Mouse (Mus musculus): ENCODE results near the gene Gpha2. TPM values are rescaled to one million over a fixed set of nuclear protein-coding genes. Genes with fewer than 3 reads are reported as not detected.
A peak's percentile ranks its signal among the peaks of the same experiment; 100 is the strongest.

Gene Gpha2
- polyA plus RNA-seq, 1 experiment from 2014 or later: 1.8 TPM

- peak within 1 kb of the TSS; percentile 85 for H3K4me3 ChIP-seq
- H3K4me2 ChIP-seq: peak within 1 kb of the TSS; percentile 97
- H3K9me3 ChIP-seq: no peaks in the 10 kb centered on the region
- peak; percentile 96 for ATAC-seq (ENCODE audit: insufficient number of reproducible peaks, low FRiP score, low TSS enrichment, low read depth)
- peak within 1 kb of the TSS; percentile 90 for H3K27ac ChIP-seq
- peak within 1 kb of the TSS; percentile 58 for H3K9ac ChIP-seq
- no peaks in the 10 kb centered on the region for H3K27me3 ChIP-seq
- H3K36me3 ChIP-seq: peaks cover 25% of the 10 kb centered on the region
- under 1% methylated on average over 104 of the region's 106 CpGs for WGBS
- peaks cover 54% of the 10 kb centered on the region for H3K4me1 ChIP-seq
Measured at GRCm38 (mm10) chr19:6276426-6277421, 50.5 kb downstream of the Gpha2 start, which contains the start of gene Ehd1. Gene Ehd1, plus strand, starts transcription at chr19:6276725.

MicroRNAs within 50 kb of the gene (microRNA counts, 519-probe panel; counts per million panel counts)
- microRNA mmu-miR-192: 1,921 counts per million, percentile 32 among the panel's probes with 10 or more counts

Small RNA genes within 50 kb of the gene (microRNA-seq; reads per million reads assigned to microRNA genes)
- gene Mir192 (67.5 reads per million, percentile 45 among the genes with 10 or more reads in this experiment), gene Mir194-2 (42.6 reads per million, percentile 39 among the genes with 10 or more reads in this experiment)

Other genes with a start within 250 kb of the Gpha2 start
- gene Slc22a20, start 240.2 kb upstream of the Gpha2 start, polyA plus RNA-seq (2015; fragmentation: Nextera tagmentation; extraction: Ambion mirVana): not detected in 2 replicates
- 21.1 and 26.0 TPM in 2 replicates for gene Capn1, start 210.5 kb upstream of the Gpha2 start, polyA plus RNA-seq (2015; fragmentation: Nextera tagmentation; extraction: Ambion mirVana)
- gene Syvn1, start 179.8 kb upstream of the Gpha2 start, polyA plus RNA-seq (2015; fragmentation: Nextera tagmentation; extraction: Ambion mirVana): 34.1 and 34.5 TPM in 2 replicates
- 66.8 and 67.5 TPM in 2 replicates for gene Mrpl49, start 168.6 kb upstream of the Gpha2 start, polyA plus RNA-seq (2015; fragmentation: Nextera tagmentation; extraction: Ambion mirVana)
- 723 and 835 TPM in 2 replicates for gene Fau, start 168.5 kb upstream of the Gpha2 start, polyA plus RNA-seq (2015; fragmentation: Nextera tagmentation; extraction: Ambion mirVana)
- 33.0 and 33.6 TPM in 2 replicates for gene Znhit2, start 165.2 kb upstream of the Gpha2 start, polyA plus RNA-seq (2015; fragmentation: Nextera tagmentation; extraction: Ambion mirVana)
- 19.0 and 28.8 TPM in 2 replicates for gene Tm7sf2, start 158.0 kb upstream of the Gpha2 start, polyA plus RNA-seq (2015; fragmentation: Nextera tagmentation; extraction: Ambion mirVana)
- 64.4 and 72.6 TPM in 2 replicates for gene Vps51, start 149.1 kb upstream of the Gpha2 start, polyA plus RNA-seq (2015; fragmentation: Nextera tagmentation; extraction: Ambion mirVana)
- gene Tmem262, start 146.3 kb upstream of the Gpha2 start, polyA plus RNA-seq (2015; fragmentation: Nextera tagmentation; extraction: Ambion mirVana): not detected in 2 replicates
- 1.8 and 1.9 TPM in 2 replicates for gene Gm28374, start 144.1 kb upstream of the Gpha2 start, polyA plus RNA-seq (2015; fragmentation: Nextera tagmentation; extraction: Ambion mirVana)
- gene Zfpl1, start 141.4 kb upstream of the Gpha2 start, polyA plus RNA-seq (2015; fragmentation: Nextera tagmentation; extraction: Ambion mirVana): 88.8 and 93.6 TPM in 2 replicates
- gene Cdca5, start 141.4 kb upstream of the Gpha2 start, polyA plus RNA-seq (2015; fragmentation: Nextera tagmentation; extraction: Ambion mirVana): 26.3 and 27.1 TPM in 2 replicates
- gene AC131692.1, start 132.0 kb upstream of the Gpha2 start, polyA plus RNA-seq (2015; fragmentation: Nextera tagmentation; extraction: Ambion mirVana): 0.47 TPM in 1 of 2 replicates, not detected in the other
- gene Naaladl1, start 120.6 kb upstream of the Gpha2 start, polyA plus RNA-seq (2015; fragmentation: Nextera tagmentation; extraction: Ambion mirVana): 0.22 and 0.28 TPM in 2 replicates
- gene Sac3d1, start 107.7 kb upstream of the Gpha2 start, polyA plus RNA-seq (2015; fragmentation: Nextera tagmentation; extraction: Ambion mirVana): 43.7 and 49.1 TPM in 2 replicates
- 32.3 and 34.7 TPM in 2 replicates for gene Snx15, start 98.1 kb upstream of the Gpha2 start, polyA plus RNA-seq (2015; fragmentation: Nextera tagmentation; extraction: Ambion mirVana)
- gene Batf2, start 85.4 kb upstream of the Gpha2 start, polyA plus RNA-seq (2015; fragmentation: Nextera tagmentation; extraction: Ambion mirVana): 0.13 and 0.24 TPM in 2 replicates
- gene Arl2, start 84.8 kb upstream of the Gpha2 start, polyA plus RNA-seq (2015; fragmentation: Nextera tagmentation; extraction: Ambion mirVana): 89.2 and 89.9 TPM in 2 replicates
- 0.19 TPM in 1 of 2 replicates, not detected in the other for gene Majin, start 42.0 kb upstream of the Gpha2 start, polyA plus RNA-seq (2015; fragmentation: Nextera tagmentation; extraction: Ambion mirVana)
- gene Ppp2r5b, start 9.5 kb downstream of the Gpha2 start, polyA plus RNA-seq (2015; fragmentation: Nextera tagmentation; extraction: Ambion mirVana): 26.1 and 30.0 TPM in 2 replicates
- gene Atg2a, start 15.3 kb downstream of the Gpha2 start, polyA plus RNA-seq (2015; fragmentation: Nextera tagmentation; extraction: Ambion mirVana): 8.6 and 9.0 TPM in 2 replicates
- gene Ehd1, start 50.3 kb downstream of the Gpha2 start, polyA plus RNA-seq (2015; fragmentation: Nextera tagmentation; extraction: Ambion mirVana): 93.6 and 103 TPM in 2 replicates
- 1.4 and 2.0 TPM in 2 replicates for gene Cdc42bpg, start 80.1 kb downstream of the Gpha2 start, polyA plus RNA-seq (2015; fragmentation: Nextera tagmentation; extraction: Ambion mirVana)
- 81.5 and 81.7 TPM in 2 replicates for gene Men1, start 108.6 kb downstream of the Gpha2 start, polyA plus RNA-seq (2015; fragmentation: Nextera tagmentation; extraction: Ambion mirVana)
- gene Map4k2, start 114.8 kb downstream of the Gpha2 start, polyA plus RNA-seq (2015; fragmentation: Nextera tagmentation; extraction: Ambion mirVana): 14.6 and 16.2 TPM in 2 replicates
- 115 TPM in 2 replicates for gene Sf1, start 137.3 kb downstream of the Gpha2 start, polyA plus RNA-seq (2015; fragmentation: Nextera tagmentation; extraction: Ambion mirVana)
- gene Pygm, start 158.0 kb downstream of the Gpha2 start, polyA plus RNA-seq (2015; fragmentation: Nextera tagmentation; extraction: Ambion mirVana): 23.4 and 89.0 TPM in 2 replicates
- gene Rasgrp2, start 173.0 kb downstream of the Gpha2 start, polyA plus RNA-seq (2015; fragmentation: Nextera tagmentation; extraction: Ambion mirVana): 35.8 and 38.8 TPM in 2 replicates
- gene Nrxn2, start 192.4 kb downstream of the Gpha2 start, polyA plus RNA-seq (2015; fragmentation: Nextera tagmentation; extraction: Ambion mirVana): 0.96 and 1.4 TPM in 2 replicates

All from limb, embryonic 15.5 days (tissue).